Mouse (Mus musculus): ENCODE results near the gene Fyb2.
"Not testable (repeated sequence)": the region's sequence is repeated elsewhere in the genome, so short reads cannot be mapped to it uniquely, and the experiment has no call there.

DNA sequence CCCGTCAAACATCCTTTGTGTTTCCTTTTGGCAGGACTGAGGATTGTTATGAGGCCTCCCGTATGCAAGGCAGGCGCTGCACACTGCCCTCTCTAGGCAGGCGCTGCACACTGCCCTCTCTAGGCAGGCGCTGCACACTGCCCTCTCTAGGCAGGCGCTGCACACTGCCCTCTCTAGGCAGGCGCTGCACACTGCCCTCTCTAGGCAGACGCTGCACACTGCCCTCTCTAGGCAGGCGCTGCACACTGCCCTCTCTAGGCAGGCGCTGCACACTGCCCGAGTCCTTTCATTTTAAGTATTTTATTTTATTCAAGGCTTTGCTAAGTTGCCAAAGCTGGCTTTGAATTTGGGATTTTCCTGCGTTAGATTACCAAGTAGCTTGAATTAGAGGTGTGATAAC is 91.4 kb downstream of the Fyb2 start:
- peak; percentile 54 for TF ChIP-seq CTCF (IDR thresholded peaks at IDR 0.05; ENCODE audit: low read depth)
- not testable (repeated sequence) for TF ChIP-seq EP300 (IDR thresholded peaks at IDR 0.05; ENCODE audit: low read depth)

Data from liver, postnatal 0 days (tissue).